Mouse (Mus musculus) MEL (cell line): ENCODE data around the gene Rnf114.

Source experiments
- CTCF ChIP-seq, 3 experiments: IDR thresholded peaks in 2 of 3; conservative IDR thresholded peaks in 1 of 3; 2 replicates each; pipeline ENCODE4 v1.5.1; 2011 to 2012; ENCODE audit warnings: low read length in 3 of 3, low read depth in 2 of 3, mild to moderate bottlenecking in 2 of 3, improper control_type of control experiment in 1 of 3, inconsistent platforms in 1 of 3, mixed read lengths in 1 of 3, moderate library complexity in 1 of 3; ENCODE audit not compliant: control insufficient read depth in 1 of 3, insufficient read depth in 1 of 3, poor library complexity in 1 of 3, severe bottlenecking in 1 of 3
- ELF1 ChIP-seq: IDR thresholded peaks from 2 replicates; pipeline ENCODE4 v1.6.1; 2014; ENCODE audit warnings: low read depth, mild to moderate bottlenecking, inconsistent platforms, low read length, improper control_type of control experiment, moderate library complexity
- MAX ChIP-seq: IDR thresholded peaks from 2 replicates; pipeline ENCODE4 v1.6.1; 2011; ENCODE audit warnings: low read length, improper control_type of control experiment
- MYC ChIP-seq: IDR thresholded peaks from 2 replicates; pipeline ENCODE4 v1.6.1; 2011; ENCODE audit warnings: low read depth, mild to moderate bottlenecking, low read length, improper control_type of control experiment, moderate library complexity
- POLR2AphosphoS2 ChIP-seq: IDR thresholded peaks from 2 replicates; pipeline ENCODE4 v1.6.1; 2011; ENCODE audit warnings: low read length, improper control_type of control experiment
- RCOR1 ChIP-seq: IDR thresholded peaks from 2 replicates; pipeline ENCODE4 v1.6.1; 2012; ENCODE audit warnings: low read depth, mild to moderate bottlenecking, inconsistent platforms, low read length, improper control_type of control experiment

DNA sequence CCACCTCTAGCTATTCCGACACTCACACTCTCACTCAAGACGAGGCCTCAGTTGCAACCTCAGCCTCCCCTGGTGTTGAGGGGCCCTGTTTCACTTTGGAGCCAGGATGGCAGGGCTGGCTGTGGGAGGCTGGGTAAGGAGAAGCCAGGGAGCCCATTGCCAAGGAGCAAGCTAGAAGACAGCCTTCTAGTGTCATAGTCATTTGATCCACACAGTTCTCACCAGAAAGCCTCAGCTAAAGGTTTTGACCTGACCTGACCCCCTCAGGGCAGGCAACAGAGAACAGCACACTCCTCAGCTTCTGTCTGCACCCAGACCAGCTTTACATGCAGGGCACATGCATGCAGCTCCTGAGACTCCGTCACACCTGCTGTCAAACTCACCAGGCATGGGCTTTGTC is 26.5 kb upstream of the Rnf114 start:
- no peak for TF ChIP-seq ELF1
- no peak for TF ChIP-seq POLR2AphosphoS2
- no peak for TF ChIP-seq CTCF (IDR thresholded peaks at IDR 0.05 in 2 of 3, conservative IDR thresholded peaks at IDR 0.05 in 1 of 3; ENCODE audit: control insufficient read depth in 1 of 3, insufficient read depth in 1 of 3, low read depth in 2 of 3, low read length in 3 of 3, poor library complexity in 1 of 3, severe bottlenecking in 1 of 3)
- TF ChIP-seq MYC: no peak
- no peak for TF ChIP-seq RCOR1
- no peak for TF ChIP-seq MAX
